ENCODE assay signal across 16 mouse cellular contexts in genomic region chr7:136126393-136126792, GRCm38 (mm10).
"Had no signal": no experiment of that assay in that cellular context is flagged by ENCODE, and none has a peak within 500 bp of the region (broad histone marks: within the 10 kb centered on the region; RNA-seq: fewer than 3 reads in every experiment).

No protein-coding gene starts in this region.

- H3K9me3 ChIP-seq: neural tube, embryonic 13.5 days; neural tube, embryonic 15.5 days; stomach, embryonic 15.5 days had no signal

- H3K4me3 ChIP-seq: neural tube, embryonic 13.5 days; neural tube, embryonic 15.5 days; stomach, embryonic 15.5 days had no signal

- H3K4me1 ChIP-seq: stomach, embryonic 15.5 days had no signal

- DNase-seq: retina, postnatal 1 day; right cerebral cortex, adult 18-20 months; right cerebral cortex, postnatal 14 days; right cerebral cortex, postnatal 25 days; right cerebral cortex, postnatal 4 days; spleen, adult 18-20 months; thymus, adult 18-20 months; thymus, adult 2 months; thymus, postnatal 14 days; thymus, postnatal 25 days; thymus, postnatal 36 days; thymus, postnatal 4 days had no signal

- H3K9ac ChIP-seq: neural tube, embryonic 13.5 days; neural tube, embryonic 15.5 days; stomach, embryonic 15.5 days had no signal

- H3K36me3 ChIP-seq: neural tube, embryonic 13.5 days; neural tube, embryonic 15.5 days; stomach, embryonic 15.5 days had no signal

- H3K4me2 ChIP-seq: neural tube, embryonic 13.5 days; neural tube, embryonic 15.5 days; stomach, embryonic 15.5 days had no signal

- H3K27ac ChIP-seq: neural tube, embryonic 13.5 days; neural tube, embryonic 15.5 days; stomach, embryonic 15.5 days; stomach, postnatal 0 days had no signal

- H3K27me3 ChIP-seq: neural tube, embryonic 13.5 days; neural tube, embryonic 15.5 days; stomach, embryonic 15.5 days had no signal
